Mouse (Mus musculus) retina, postnatal 1 day (tissue): Measurements from ENCODE around the gene Tlr3.

Experiments
- DNase-seq: peaks from one replicate; pipeline ENCODE4 v3.0.0-alpha.2; 2012

Gene Tlr3

DNA sequence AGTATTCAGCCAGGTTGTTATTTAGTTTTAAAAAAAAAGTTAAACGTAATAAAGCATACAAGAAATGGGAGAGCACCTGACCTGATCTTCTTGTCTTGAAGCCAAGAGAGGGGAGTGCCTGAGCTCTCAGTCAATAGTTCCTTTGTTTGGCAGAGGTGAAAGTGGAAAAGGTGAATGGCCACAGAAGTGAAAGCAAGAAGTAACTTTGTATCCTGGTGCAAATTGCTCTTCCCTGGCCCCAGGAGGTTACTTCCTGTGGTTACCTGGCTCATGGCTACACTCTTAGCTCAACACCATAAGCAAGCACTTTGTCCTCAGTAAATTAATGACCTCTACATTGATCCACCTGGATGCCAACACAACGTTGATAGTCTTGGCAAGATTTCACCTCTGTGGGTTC, at the start of gene Tlr3:
Tlr3 (minus strand) TSS at position 199 of the 400 bp plus-strand sequence.
- no peak for DNase-seq

DNA sequence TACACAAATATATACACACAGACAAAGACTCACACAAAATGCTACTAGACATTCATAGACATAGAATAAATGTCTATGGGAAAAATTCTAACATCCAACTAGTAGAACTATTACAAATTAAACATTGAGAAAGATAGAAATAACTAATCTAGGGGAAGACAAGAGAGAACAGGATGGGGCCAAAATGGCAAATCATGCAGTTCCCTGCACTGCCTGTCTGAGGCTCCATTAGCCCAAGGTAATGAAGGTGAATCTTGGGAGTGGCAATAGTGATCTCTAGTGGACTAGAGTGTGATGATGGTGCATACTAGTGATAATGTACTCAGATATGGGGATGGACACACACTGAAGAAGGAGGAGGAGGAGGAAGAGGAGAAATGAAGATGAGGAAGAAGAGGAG, 47.0 kb upstream of the Tlr3 start:
- DNase-seq, result no peak

DNA sequence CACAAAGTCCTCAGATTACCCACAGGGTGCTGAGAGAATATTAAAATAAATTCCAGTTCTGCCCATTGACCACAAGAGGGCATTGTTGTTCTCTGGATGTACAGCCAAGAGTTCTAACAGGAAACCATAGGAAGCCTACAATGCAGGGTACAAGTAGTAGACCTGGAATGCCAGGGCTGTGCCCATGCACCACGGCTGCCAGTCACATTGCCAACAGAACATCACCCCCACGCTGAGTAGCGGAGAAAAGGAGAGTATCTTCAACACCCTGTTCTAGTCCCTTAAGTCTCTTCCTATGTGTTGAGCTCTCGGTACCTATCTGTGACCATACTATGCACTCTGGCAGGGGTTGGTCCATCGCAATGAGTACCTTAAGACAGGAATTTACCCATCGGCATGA, 43.5 kb upstream of the Tlr3 start:
- DNase-seq, result peak; percentile 90

DNA sequence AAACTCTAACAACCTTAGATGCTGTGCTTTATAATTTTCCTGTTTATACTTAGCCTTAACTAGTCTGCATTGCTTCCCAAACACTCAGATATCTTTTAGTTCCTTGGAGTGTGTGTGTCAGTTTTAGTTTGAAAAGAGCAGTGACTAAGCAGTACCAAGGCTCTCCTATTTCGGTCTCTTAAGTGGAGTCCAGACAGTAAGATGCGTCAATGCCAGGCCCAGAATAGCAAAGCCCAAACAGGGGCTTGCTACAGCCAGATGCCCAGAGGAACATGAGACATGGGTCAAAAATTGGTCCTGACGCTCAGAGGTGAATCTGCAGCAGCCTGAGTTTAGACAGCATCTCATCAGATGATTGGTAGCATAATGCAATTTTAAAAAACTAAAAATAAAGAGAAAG, 41.2 kb upstream of the Tlr3 start:
- DNase-seq, result no peak

DNA sequence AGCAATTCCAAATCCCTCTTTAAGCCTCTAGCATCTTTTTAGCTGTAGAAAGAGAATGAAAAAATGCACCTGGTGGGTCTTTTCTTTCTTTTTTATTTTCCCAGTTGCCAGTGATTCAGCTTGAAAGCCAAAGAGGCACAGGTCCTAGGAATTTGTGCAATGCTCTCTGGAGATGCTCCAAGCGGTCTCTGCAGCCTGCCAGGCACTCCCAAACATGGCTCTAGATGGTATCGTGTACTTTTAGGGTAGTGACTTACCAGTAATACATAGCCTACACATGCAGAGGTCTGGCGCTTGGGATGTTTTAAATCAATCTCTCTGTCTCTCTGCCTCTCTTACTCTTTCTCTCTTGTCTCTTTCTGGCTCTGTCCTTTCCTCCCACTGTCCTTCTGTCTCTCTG, 38.0 kb upstream of the Tlr3 start:
- no peak for DNase-seq

DNA sequence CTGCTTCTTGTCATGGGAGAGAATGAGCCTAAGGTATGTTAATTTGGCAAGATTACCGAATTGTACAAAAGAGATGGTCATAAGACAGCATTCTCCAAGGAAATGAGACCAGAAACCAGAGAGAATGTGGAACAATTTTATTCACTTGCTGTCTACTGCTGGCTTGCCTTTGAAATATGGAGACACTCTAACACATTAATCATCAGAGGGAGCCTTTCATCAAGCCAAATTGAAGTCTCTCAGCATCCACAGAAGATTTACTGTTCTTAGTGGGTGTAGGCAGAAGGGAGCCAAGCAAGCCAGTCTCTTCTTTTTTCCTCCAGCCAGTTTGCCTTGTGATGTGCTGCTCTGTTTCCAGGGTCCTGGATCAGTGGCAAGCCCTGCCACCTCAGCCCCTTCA, 37.4 kb upstream of the Tlr3 start:
- DNase-seq, result no peak

DNA sequence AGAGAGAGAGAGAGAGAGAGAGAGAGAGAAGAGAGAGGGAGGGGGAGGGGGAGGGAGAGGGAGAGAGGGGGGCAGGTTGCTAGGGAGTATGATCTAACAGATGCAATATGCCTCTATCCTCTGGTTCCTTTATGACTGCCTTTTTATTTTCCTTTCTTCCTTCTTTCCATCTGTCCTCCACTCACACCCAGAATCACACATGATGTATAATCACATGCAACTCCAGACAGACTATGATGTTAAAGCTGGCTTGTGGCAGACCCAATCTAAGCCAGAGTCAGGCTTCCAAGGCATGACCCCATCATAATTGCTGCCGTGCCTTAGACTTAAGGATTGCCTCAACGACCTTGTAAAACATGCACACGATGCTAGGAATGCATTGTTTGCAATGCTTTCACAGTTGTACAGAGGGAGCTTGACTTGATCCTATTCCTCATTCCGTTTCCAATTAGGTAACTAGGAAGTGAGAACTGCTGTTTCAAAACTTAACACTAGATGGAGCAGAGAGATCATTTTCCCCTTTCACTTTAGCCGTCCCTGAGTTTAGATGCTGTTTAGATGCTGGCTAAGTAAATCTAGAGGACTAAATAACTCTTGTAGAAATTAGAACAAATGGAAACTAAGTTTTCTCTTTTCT, 28.1 kb upstream of the Tlr3 start:
- peak; percentile 82 for DNase-seq

DNA sequence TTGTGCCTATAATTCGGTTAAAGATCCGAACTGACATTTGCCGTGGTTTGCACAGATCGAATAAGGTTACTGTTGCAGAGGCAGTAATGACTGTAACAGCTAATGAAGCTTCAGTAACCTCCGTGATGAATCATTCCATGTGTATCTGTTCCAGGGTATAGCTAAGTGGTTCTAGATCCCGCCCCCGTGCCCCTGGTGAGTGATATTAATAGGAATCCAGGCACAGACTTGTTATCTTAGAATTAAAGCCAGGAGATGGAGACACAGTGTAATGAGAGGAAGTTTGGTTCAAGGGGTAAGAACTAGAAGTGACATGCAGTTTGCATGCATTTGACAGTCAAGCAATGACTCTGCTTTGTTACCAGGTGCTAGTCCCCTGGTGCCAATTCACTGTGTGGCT, 9.3 kb upstream of the Tlr3 start:
- DNase-seq, result no peak

DNA sequence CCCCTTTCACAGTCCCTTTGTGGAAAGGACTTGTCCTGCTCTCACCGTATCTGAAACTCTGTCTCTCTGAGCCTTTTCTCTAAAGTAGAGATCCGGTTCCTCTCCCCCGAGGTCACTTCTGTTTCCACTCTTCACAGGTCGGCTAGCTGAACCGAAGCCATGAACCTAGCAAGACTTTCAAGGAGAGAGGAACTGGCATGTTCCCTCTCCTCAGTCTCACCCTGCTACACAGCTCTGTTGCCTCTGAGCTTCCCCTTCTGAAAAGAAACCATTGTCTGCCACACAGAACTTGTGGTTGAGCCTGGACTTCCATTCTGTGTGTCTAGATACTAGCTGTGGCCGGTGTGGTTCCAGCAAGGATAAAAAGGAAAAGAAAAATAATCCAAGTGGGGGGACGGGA, 4.1 kb upstream of the Tlr3 start:
- DNase-seq, result no peak

DNA sequence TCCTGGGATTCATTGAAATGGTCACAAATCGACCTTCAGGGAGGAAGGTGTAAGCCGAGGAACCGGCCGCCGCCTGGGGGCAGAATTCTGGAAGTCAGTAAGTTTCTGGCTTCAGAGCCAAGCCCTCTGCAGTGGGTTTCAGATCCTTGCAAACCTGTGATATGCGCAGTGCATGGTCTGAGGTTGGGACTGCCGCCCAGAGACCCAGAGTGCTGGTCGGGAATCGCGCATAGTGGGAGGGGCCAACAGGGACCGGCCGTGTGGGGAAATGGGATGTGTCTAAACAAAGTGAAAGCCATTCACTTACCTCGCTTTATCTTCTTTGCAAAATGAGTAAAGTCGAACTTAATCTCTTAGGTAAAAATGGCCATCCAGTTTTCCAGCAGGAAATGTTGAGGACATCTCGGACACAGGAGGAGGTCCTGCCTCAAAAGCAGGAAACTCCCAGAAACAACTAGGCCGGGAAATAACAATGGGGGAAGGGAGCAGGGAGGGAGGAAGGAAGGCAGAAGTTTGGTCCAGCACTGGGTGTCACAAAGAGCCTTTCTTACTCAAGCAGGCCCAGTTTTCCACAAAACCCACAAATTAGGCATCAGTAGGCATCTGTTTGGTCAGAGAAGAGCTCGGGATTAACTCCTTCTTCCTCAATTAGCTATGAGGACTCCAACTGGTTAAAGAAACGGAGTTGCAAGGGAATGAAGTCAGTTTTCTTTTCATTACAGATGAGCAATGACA, 567 bp downstream of the Tlr3 start:
- peak; percentile 72 for DNase-seq

DNA sequence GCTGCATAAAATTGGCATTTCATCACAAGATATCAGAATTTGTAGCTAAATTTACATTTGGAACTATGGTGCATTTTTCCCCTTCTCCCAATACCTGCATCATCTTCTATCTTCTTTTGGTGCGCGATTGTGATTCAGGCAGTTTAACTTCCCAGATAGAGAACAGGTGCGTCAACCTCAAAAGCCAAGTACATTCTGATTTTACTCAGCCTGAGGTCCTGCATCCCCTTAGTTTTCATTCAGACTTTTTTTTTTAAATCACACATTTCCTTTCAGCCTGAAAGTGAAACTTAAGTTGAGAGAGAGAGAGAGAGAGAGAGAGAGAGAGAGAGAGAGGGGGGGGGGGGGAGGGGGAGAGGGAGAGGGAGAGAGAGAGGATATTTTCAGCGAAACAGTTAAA, 1.2 kb downstream of the Tlr3 start:
- DNase-seq, result no peak

DNA sequence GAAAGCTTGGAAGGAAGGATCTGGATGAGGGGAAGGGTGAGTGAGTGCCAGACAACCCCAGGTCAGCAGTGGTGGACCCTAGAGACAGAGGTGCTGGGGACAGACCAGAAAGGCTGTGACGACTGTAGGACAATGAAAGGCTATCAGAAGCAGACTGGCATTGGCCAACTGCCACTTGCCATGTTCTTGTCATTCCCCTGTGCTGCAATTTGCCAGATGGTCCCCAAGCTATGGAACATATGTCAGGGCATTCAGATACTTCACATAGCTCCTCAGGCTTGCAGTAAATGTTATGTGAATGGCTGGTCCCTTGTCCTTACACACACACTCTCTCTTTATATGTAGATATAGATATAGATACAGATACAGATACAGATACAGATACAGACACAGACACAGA, 27.6 kb downstream of the Tlr3 start:
- DNase-seq, result peak; percentile 28

DNA sequence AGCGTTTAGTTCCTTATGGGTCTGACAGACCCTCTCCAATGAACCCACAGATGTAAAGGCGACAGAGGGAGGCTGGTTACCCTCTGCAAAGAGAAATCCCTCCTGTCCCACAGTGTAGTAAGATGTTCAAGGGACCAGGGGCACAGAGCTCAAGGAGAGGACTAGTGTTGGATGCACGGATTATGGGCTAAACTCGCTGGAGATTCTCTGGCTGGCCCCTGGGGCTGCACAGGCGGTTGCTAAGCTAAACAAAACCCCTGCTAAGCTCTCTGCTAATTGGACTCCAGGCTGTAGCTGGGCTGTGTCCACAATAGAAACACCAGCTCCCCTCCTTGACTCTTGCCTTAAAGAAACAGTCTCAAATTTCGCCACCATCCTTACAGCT, 28.9 kb downstream of the Tlr3 start, which contains the start of gene Fam149a:
Fam149a (minus strand) TSS at position 329 of the 385 bp plus-strand sequence.
- DNase-seq, result peak; percentile 89

DNA sequence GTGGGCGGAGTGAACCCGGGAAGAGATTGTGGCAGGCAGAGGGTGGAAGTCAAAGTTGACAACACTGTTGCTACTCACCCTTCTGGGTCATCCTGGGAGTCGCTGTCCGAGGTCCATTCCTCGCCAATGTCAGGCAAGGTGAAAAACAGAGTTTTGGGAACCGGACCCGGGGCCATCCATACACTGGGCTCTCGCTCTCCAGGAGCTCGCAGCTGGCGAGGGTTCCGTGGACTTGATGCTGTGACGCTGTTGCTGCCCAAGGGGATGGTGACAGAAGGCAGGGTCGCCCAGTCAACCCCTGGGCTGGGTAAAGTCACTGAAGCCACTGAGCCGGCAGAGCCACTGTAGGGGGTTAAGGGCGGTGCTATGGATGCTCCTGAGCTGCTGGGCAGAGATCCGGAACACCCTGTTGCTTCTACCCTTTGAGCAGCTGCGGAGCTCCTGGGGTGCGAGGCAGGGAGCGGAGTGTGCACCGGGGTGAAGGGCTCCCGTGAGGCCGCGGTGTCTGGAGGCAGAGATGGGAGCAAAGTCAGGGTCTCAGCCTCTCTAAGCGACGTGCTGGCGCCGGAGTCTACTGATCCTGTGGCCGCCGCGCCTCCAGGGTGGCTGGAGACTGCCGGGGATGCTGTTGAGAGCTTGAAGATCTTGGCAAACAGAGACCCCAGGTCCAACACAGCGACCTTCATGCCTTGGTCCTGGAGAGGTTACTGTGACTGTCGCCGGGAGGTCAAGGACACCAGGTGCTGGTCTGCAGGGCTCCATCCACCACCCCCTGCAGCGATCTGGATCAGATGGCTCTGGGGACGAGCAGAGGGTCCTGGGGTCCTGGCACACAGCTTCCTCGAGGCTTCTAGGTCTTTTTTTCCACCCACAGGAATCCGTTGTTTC, 29.6 kb downstream of the Tlr3 start:
- peak; percentile 57 for DNase-seq

DNA sequence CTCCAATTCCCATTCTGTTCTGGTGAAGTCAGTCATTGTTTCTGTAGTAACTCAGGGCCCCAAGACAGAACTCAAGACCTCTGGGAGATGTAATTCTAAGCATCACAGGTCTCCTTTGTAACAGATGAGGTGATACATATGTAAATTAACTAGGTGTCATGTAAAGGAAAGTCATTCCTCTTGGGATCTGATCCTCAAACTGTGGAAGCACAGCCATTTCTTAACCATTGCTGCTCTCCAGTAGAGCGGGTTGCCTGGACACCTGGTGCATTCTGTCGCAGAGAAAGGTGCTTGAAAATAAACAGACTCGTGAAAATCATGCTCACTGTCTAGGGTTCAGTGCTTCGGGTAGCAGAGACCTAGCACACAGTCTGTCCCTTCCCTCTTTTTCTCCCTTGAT, 30.3 kb downstream of the Tlr3 start:
- no peak for DNase-seq

DNA sequence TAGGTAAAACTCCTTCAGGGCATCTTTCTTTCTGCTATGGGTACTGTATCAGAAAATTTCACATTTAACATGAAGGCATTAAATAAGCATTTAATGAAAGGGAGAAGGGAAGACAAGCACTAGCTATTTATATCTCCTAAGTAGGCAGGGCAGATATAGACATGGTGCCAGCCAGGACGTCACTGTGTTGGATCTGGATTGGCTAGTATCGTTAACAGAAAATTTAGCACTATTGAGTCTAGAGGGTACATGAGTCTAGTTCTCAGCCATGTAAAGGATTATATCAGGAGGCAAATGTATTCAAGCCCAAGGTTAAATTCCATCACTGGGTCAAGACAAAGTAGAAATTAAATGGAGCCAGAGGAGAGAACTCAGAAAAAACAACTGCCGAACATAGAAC, 36.8 kb downstream of the Tlr3 start:
- DNase-seq, result no peak

DNA sequence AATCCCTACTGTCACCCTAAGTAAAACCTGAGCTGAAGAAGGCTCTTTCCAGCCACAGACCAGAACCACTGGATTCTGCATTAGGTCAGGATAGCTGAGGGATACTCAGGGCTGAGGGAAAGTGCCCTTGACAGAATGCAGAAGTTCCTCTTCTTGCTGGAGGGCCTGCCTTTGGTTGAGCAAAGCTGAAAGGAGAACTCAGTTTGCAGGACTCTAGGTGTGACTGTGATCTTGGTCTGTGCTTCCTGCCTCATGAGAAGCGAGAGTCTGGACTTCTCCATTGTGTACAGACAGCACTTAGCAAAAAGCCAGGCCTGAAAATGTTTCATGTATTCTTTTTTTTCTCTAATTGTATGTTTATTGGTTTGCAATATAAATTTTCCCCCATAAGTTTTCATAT, 43.7 kb downstream of the Tlr3 start:
- no peak for DNase-seq

DNA sequence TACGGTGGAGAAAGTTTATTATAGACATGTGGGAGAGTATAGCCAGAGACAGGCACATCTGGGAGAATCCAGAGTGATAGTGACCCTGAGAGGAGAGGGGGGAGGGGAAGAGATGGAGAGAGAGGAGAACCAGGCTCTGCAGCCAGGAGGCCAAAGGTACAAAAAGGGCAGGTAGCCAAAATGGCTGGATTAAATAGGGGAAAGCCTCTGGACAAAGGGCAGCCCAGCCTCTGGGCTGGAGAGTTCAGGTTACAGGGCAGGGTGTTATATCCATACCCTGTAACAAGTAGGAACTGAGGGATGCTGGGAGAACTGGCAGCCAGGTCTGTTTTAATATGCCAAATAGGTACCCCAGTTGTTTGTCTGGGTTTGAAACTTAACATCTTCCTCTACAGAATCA, 47.7 kb downstream of the Tlr3 start:
- no peak for DNase-seq

DNA sequence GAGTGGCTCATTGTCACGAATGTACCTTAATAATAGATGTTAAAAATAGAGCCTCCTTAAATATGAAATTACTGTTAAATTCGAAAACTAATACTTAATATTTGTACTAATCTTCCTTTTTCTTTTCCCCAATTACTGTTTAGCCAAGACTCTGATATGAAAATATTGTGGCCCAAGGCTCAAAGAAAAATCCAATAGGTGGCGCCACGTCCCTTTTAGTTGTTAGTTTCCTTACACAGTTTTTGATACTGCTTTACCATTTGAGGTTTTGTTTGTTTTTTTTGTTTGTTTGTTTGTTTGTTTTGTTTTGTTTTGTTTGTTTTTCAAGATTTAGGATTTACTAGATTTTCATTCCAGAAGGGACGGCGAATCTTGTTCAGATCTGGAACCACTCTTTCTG, 48.6 kb downstream of the Tlr3 start:
- DNase-seq, result peak; percentile 57

DNA sequence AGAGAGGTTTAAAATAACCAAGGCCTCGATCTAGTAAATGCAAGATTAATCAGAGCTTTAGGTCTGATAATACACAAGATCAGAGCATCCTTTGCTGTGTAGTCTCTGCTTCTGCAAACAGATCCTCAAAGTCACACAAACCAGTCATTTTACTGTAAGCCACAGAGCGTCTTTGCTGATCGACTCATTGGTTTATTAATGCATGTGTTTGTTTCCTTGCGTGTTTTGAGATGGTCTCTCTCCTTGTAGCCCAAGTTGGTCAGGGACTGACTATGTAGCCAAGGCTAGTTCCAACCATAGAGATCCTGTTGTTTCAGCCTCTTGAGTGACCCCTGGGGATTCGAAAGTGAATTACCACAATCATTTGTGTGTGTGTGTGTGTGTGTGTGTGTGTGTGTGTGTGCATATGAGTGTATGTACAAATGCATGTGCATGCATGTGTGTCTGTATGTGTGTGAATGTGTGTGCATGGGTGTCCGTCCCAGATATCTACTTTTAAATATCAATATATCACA, 51.7 kb downstream of the Tlr3 start:
- peak; percentile 59 for DNase-seq

DNA sequence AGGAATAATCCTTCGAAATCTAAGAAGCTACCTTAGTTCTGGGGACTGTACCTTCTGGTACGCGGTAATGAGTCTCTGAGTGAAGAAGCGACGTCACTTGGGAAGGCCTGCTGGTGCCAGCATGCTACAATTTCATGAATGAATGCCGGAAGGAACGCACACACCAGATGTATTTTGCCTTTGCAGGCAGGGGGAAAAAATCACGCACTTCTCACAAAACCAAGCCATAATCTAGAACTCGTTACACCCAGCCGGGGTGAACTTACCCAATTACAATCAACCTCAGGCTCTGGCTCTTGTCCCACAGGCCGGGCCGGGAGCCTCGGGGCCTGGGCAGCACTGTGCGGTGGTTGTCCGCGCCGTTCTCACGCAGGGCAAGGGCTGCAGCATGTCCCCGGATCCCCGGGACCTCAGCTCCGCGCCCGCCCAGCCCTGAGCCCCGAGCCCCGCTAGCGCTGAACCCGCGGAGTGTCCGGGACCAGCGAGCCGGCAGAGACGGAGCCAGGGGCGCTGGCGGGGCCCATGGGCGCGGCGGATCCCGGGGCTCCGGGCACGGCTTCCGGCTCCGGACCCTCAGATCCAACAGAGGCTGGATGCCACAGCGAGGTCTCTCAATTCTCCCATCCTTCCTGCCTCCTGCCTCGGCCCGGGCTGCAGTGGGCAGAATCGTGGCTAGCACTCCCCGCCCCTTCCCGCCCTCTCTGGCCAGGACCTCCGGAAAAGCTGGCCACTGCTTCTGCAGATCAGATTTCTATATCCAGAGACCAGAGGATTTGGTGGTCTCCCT, 52.6 kb downstream of the Tlr3 start:
- DNase-seq, result peak; percentile 56

DNA sequence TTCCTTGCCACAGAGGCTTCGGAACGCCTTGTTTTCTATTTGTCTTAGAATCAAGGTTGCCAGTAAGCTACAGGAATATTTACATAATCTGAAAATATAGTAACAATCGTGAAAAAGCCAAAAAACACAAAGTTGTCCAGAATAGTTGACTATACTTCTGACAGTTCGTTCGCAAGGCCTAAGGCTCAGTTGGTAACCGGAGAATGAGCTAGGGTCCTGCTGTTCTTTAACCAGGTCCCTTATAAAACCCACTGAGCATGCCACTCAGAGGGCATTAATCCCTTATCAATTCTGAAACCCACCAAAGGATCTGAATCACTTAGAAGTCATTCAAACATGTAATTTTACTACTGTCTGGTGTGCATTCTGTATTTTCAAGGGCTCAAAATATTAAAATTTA, 55.1 kb downstream of the Tlr3 start:
- no peak for DNase-seq
